Mouse (Mus musculus) myocyte (in vitro differentiated cells): ENCODE data around the gene Krt71. TPM values are rescaled to one million over a fixed set of nuclear protein-coding genes. Genes with fewer than 3 reads are reported as not detected.

Source experiments
- H3K27me3 ChIP-seq: one replicate; pipeline ENCODE4 v1.6.1; 2011; ENCODE audit not compliant: control insufficient read depth, insufficient read depth, insufficient read length
- H3K36me3 ChIP-seq: one replicate; pipeline ENCODE4 v1.6.1; 2011; ENCODE audit not compliant: control insufficient read depth, insufficient read depth
- H3K4me2 ChIP-seq: one replicate; pipeline ENCODE4 v1.6.1; 2011; ENCODE audit warnings: low read depth, control low read depth
- H3K4me3 ChIP-seq: one replicate; pipeline ENCODE4 v1.5.1; 2011; ENCODE audit warnings: mild to moderate bottlenecking, control low read depth, moderate library complexity
- H3K79me2 ChIP-seq: one replicate; pipeline ENCODE4 v1.6.1; 2011; ENCODE audit not compliant: control insufficient read depth, insufficient read depth
- H3ac ChIP-seq: one replicate; pipeline ENCODE4 v1.6.1; 2011; ENCODE audit not compliant: control insufficient read depth, insufficient read length
- CEBPB ChIP-seq: IDR thresholded peaks from 2 replicates; pipeline ENCODE4 v1.6.1; 2011; ENCODE audit warnings: mild to moderate bottlenecking, moderate library complexity; ENCODE audit not compliant: poor library complexity, insufficient read depth, severe bottlenecking
- E2F4 ChIP-seq: IDR thresholded peaks from one replicate; pipeline ENCODE4 v1.6.1; 2011; ENCODE audit warnings: mild to moderate bottlenecking, control low read depth, moderate library complexity; ENCODE audit not compliant: insufficient read depth
- MAX ChIP-seq: IDR thresholded peaks from one replicate; pipeline ENCODE4 v1.6.1; 2011; ENCODE audit warnings: low read depth, mild to moderate bottlenecking, control low read depth
- MYOD1 ChIP-seq, 3 experiments: IDR thresholded peaks; one replicate each; pipeline ENCODE4 v1.6.1; 2011; ENCODE audit warnings: control low read depth in 2 of 3, low read depth in 2 of 3, mild to moderate bottlenecking in 2 of 3, moderate library complexity in 1 of 3; ENCODE audit not compliant: insufficient read length in 2 of 3, control insufficient read depth in 1 of 3
- MYOG ChIP-seq, 3 experiments: IDR thresholded peaks; one replicate each; pipeline ENCODE4 v1.6.1; 2011; ENCODE audit warnings: control low read depth in 2 of 3, low read depth in 2 of 3, mild to moderate bottlenecking in 2 of 3; ENCODE audit not compliant: insufficient read length in 2 of 3, control insufficient read depth in 1 of 3, insufficient read depth in 1 of 3
- POLR2A ChIP-seq: IDR thresholded peaks from one replicate; pipeline ENCODE4 v1.6.1; 2011; ENCODE audit warnings: low read depth, mild to moderate bottlenecking, control low read depth, moderate library complexity; ENCODE audit not compliant: insufficient read length
- POLR2AphosphoS2 ChIP-seq: IDR thresholded peaks from one replicate; pipeline ENCODE4 v1.6.1; 2011; ENCODE audit warnings: low read depth, control low read depth; ENCODE audit not compliant: insufficient read length
- REST ChIP-seq: IDR thresholded peaks from one replicate; pipeline ENCODE4 v1.6.1; 2011; ENCODE audit warnings: mild to moderate bottlenecking, control low read depth, moderate library complexity; ENCODE audit not compliant: insufficient read depth, insufficient read length
- SRF ChIP-seq: IDR thresholded peaks from one replicate; pipeline ENCODE4 v1.6.1; 2011; ENCODE audit warnings: low read depth; ENCODE audit not compliant: control insufficient read depth, insufficient read length
- TCF12 ChIP-seq: IDR thresholded peaks from one replicate; pipeline ENCODE4 v1.6.1; 2011; ENCODE audit warnings: mild to moderate bottlenecking, control low read depth; ENCODE audit not compliant: poor library complexity, insufficient read depth, severe bottlenecking
- TCF3 ChIP-seq: IDR thresholded peaks from one replicate; pipeline ENCODE4 v1.6.1; 2011; ENCODE audit warnings: low read depth, control low read depth; ENCODE audit not compliant: insufficient read length
- USF1 ChIP-seq: IDR thresholded peaks from one replicate; pipeline ENCODE4 v1.6.1; 2011; ENCODE audit warnings: low read depth, mild to moderate bottlenecking, control low read depth, moderate library complexity
- polyA plus RNA-seq: library from polyadenylated mRNA; unstranded; fragments of >200 nt; fragmentation: generic; extraction: Trizol; gene quantifications from one replicate; pipeline ENCODE4 v1.2.1, GENCODE M21; 2012; ENCODE audit warnings: missing spikeins

Gene Krt71
- polyA plus RNA-seq, 1 experiment, result not detected

DNA sequence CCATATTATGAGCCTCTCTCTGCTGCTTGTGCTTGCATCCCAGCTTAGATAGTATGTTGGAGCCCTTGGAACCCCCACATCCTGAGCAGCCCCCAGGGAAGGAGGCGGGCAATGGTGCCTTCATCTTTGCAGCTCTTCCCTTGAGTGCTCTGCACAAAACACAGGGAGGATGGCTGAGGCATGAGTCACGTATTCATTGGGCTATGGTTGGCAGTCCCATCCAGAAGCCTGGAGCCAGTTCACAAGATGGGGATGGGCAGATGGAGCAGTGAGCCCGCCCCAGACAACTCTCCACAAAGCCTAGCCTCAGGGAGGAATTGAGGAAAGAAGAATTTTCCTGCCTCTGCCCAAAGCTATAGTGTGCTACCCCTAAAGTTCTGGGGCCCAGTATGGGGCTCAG, 27.1 kb downstream of the Krt71 start:
- peaks cover 23% of the 10 kb centered on the region for H3K27me3 ChIP-seq
- no peak overlapping the region for H3ac ChIP-seq
- TF ChIP-seq TCF3 (no peak), E2F4 (no peak), SRF (no peak), REST (no peak), TCF12 (no peak), MYOD1 (IDR thresholded peaks at IDR 0.05; ENCODE audit: control insufficient read depth in 1 of 3, insufficient read length in 2 of 3, low read depth in 2 of 3) (no peak)
- H3K4me3 ChIP-seq, result no peak overlapping the region
- no peaks in the 10 kb centered on the region for H3K79me2 ChIP-seq
- H3K36me3 ChIP-seq, result no peaks in the 10 kb centered on the region
- no peak overlapping the region for H3K4me2 ChIP-seq

- TF ChIP-seq REST, result no peak
- TF ChIP-seq POLR2AphosphoS2, result no peak
- TF ChIP-seq MAX, result no peak
- TF ChIP-seq USF1, result no peak
- no peak for TF ChIP-seq CEBPB
- no peak for TF ChIP-seq MYOG (IDR thresholded peaks at IDR 0.05; ENCODE audit: control insufficient read depth in 1 of 3, insufficient read depth in 1 of 3, insufficient read length in 2 of 3, low read depth in 2 of 3)
- no peak for TF ChIP-seq POLR2A
- no peak for TF ChIP-seq SRF
- no peak for TF ChIP-seq MYOD1 (IDR thresholded peaks at IDR 0.05; ENCODE audit: control insufficient read depth in 1 of 3, insufficient read length in 2 of 3, low read depth in 2 of 3)
- TF ChIP-seq TCF12, result no peak
- no peak for TF ChIP-seq TCF3
- no peak for TF ChIP-seq E2F4
- H3K36me3 ChIP-seq, result no peaks in the 10 kb centered on the region
- H3ac ChIP-seq, result no peak overlapping the region
- H3K79me2 ChIP-seq, result no peaks in the 10 kb centered on the region
- no peak overlapping the region for H3K4me3 ChIP-seq
- H3K4me2 ChIP-seq, result no peak overlapping the region
- peaks cover 26% of the 10 kb centered on the region for H3K27me3 ChIP-seq
Observed at GRCm38 (mm10) chr15:101714356-101714755, 28.6 kb downstream of the Krt71 start.

DNA sequence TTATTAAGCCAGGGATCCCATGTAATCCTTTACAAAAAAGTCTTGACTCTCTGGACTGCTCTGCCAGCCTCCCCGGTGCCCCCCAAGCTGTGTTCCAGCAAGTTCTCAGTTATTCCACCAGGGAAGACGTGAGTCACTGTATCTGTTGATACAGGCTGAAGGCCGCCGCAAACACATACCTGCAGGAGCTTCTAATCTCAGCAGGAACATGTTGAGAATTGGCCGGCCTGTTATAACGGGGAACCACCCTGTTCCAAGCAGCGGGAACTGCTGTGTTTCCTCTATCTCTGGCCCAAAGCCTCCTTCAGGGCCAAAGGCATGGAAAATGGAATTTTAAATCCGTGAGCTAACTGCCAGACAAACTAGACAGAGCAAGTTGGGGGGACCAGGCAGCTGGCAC, 29.2 kb downstream of the Krt71 start:
- no peak overlapping the region for H3K4me2 ChIP-seq
- no peak overlapping the region for H3K4me3 ChIP-seq
- H3K36me3 ChIP-seq, result no peaks in the 10 kb centered on the region
- peaks cover 26% of the 10 kb centered on the region for H3K27me3 ChIP-seq
- TF ChIP-seq USF1 (no peak), E2F4 (no peak), POLR2A (no peak), MAX (no peak), MYOG (IDR thresholded peaks at IDR 0.05; ENCODE audit: control insufficient read depth in 1 of 3, insufficient read depth in 1 of 3, insufficient read length in 2 of 3, low read depth in 2 of 3) (no peak), SRF (no peak), TCF12 (no peak), CEBPB (no peak), REST (no peak), TCF3 (no peak), MYOD1 (IDR thresholded peaks at IDR 0.05; ENCODE audit: control insufficient read depth in 1 of 3, insufficient read length in 2 of 3, low read depth in 2 of 3) (no peak)
- H3ac ChIP-seq, result no peak overlapping the region
- no peaks in the 10 kb centered on the region for H3K79me2 ChIP-seq

DNA sequence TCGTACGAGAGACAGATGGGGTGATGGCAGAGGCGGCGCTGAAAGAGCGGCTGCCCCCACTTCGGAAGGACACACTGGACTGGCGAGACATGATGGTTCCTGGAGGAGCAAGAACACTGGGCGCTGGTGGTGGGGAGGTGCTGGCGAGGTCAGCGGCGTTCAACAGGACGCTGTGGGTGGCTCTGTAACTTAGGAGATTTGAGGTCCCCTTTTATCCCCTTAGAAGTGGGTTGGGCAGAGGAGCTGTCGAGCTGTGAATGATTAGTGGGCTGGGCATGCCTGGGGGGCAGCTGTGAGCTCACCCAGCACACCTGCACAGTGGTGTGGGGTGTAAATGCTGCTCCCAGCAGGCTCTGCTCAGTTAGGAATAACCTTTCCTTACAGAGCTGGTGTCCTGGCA, 30.2 kb downstream of the Krt71 start, which contains the start of gene Krt5:
TSS of gene Krt5 (minus strand) at position 179 of the 400 bp plus-strand sequence.
- Histone ChIP-seq H3K4me3 (no peak within 1 kb of the TSS), H3K79me2 (no peaks in the 10 kb centered on the region), H3ac (no peak within 1 kb of the TSS), H3K36me3 (no peaks in the 10 kb centered on the region), H3K4me2 (no peak within 1 kb of the TSS), H3K27me3 (peaks cover 27% of the 10 kb centered on the region)
- TF ChIP-seq POLR2AphosphoS2 (no peak), MAX (no peak), TCF12 (no peak)

DNA sequence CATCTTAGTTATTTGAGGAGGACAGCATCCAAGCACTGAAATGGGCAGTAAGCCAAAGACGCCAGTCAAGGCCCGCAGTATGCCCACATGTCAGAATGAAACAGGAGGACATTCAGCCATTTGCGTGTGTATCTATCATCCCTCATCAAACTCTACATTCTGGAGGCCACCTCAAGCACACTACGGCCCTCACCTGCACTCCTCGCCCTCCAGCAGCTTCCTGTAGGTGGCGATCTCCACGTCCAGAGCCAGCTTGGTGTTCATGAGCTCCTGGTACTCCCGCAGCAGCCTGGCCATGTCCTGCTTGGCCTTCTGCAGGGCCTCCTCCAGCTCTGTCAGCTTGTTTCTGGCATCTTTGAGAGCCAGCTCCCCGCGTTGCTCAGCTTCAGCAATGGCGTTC, 34.2 kb downstream of the Krt71 start:
- Histone ChIP-seq H3K4me2 (no peak overlapping the region), H3K27me3 (peaks cover 31% of the 10 kb centered on the region), H3ac (no peak overlapping the region), H3K4me3 (no peak overlapping the region), H3K79me2 (no peaks in the 10 kb centered on the region), H3K36me3 (no peaks in the 10 kb centered on the region)
- no peak for TF ChIP-seq E2F4
- no peak for TF ChIP-seq MYOG (IDR thresholded peaks at IDR 0.05; ENCODE audit: control insufficient read depth in 1 of 3, insufficient read depth in 1 of 3, insufficient read length in 2 of 3, low read depth in 2 of 3)
- no peak for TF ChIP-seq CEBPB
- TF ChIP-seq MYOD1 (IDR thresholded peaks at IDR 0.05; ENCODE audit: control insufficient read depth in 1 of 3, insufficient read length in 2 of 3, low read depth in 2 of 3), result no peak
- no peak for TF ChIP-seq SRF
- no peak for TF ChIP-seq TCF12
- no peak for TF ChIP-seq TCF3
- TF ChIP-seq MAX, result no peak
- no peak for TF ChIP-seq POLR2AphosphoS2
- no peak for TF ChIP-seq POLR2A
- no peak for TF ChIP-seq USF1
- TF ChIP-seq REST, result no peak
